Mouse (Mus musculus): Measurements from ENCODE around the gene Nrp1.

The Nrp1 gene

DNA sequence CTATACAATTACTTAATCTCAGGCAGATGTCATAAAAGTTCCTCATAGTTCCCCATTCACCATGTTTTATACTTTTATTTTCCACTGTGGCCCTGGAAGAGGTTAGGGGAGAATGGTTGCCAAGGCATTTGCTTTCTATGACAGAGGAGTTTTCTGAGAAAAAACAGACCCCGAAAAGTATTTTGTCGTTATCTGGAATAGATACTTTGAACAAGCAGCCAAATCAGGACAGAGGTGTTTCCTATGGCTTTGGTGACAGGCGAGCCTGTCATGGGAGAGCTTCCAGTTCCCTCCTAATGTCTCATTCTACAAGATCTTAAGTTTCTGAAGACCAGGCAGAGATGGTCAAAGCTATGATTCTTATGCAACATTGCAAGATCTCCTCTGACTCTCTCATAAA, 13.4 kb downstream of the Nrp1 start:
- DNase-seq, result no peak

DNA sequence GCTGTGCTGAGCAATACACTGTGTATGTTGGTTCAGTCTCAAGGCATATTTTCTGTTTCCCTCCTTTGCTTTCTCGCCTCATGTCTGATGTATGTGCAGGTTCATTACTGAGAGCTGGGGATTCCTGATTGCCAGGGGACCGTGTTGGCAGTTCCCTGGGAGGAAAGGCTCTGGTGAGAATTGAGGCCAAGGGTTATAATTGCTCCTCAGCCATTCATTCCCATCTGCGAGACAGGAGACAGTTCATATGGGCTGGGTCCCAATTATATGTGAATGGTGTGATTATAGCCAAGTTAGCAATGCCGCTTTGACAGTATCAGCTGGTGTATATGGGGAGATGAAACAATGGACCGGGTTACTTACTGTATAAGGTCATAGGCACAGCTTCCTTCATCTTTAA, 14.3 kb downstream of the Nrp1 start:
- no peak for DNase-seq

DNA sequence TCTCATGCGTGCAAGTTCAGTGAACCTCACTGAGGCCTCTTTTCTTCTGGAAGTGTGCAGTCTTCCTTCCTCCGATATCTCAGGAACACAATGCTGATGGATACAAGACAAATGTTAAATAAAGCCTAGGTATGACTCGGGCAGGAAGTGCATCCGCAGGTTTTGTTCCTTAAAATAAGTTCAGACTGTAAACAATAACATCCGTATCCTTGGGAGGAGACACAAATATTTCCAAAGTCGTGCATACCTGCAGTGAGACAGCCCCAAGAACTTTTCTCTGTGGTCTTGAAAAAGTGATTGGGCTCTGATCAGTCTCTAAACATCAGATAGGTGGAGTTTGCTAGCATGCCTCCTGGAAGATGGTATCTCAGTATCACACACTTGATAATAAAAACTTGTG, 15.0 kb downstream of the Nrp1 start:
- DNase-seq, result no peak

DNA sequence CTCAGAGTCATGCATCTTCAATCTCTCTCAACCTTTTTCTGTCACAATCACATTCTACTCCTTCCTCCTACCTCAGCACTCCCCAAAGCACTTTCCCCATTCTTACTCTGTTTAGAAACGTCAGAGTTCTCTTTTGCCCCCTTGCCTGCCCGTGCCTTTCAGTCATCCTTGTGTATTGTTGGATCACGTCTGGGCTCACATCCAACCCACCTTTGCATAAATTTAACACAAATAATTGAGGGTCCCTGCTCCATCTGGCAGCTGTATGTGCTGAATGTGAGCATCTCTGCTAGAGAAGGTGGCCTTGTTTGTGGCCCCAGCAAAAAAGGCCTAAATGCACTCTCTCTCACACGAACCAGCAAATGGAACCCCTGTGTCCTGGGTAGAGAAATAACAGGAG, 16.9 kb downstream of the Nrp1 start:
- no peak for DNase-seq

DNA sequence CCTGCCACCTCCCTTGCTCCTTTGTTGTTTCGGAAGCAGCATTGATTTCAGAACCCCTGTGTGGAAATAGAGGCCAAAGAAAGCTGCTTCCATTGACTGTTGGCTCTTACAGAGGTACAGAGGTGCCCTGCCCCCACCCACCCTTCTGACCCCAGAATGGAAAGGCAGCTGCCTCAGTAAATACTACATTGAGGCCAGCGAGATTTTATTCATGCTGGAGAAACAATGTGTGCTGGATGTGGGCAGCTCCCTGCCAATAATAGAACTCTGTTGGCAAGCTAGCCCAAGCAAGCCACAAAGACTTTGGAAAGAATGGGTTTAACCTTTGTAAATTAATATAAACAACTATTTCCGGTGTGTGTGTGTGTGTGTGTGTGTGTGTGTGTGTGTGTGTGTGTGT, 24.8 kb downstream of the Nrp1 start:
- no peak for DNase-seq

DNA sequence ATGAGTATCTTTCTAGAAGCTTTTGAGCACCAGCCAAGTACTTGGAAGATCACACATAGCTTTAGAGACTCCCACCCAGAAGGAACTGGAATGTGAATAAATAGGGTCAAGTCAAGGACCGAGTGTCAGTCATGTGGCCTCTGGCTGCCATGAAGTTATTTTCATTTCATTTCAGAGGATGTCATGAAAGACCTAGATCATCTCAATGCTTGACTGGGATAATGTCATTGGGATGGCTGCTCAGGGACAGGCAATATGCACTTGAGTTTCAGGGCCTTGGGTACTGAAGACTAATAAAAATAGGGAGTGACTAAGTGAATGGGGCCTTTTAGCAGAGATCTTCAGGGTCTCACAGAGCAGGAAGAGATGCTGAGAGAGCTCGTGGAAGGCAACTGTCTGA, 26.0 kb downstream of the Nrp1 start:
- DNase-seq, result no peak

DNA sequence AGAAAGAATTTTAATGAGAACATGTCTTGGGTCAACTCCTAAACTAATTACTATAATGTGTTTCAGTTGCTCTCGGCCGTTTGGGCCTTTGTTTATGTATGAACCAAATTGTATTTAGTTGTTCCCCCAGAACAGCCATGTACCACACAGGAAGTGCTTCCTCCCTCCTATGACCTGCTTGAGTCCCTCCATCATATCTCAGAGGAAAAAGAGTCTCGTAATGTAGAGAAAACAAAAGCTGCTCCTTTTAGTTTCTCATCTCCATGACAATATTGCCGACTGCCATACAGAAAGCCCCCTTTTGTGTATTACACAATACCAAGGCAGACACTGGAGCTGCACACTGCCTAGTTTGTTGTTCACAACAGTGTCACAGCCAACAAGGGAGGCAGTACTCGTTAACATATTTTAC, 26.5 kb downstream of the Nrp1 start:
- no peak for DNase-seq

DNA sequence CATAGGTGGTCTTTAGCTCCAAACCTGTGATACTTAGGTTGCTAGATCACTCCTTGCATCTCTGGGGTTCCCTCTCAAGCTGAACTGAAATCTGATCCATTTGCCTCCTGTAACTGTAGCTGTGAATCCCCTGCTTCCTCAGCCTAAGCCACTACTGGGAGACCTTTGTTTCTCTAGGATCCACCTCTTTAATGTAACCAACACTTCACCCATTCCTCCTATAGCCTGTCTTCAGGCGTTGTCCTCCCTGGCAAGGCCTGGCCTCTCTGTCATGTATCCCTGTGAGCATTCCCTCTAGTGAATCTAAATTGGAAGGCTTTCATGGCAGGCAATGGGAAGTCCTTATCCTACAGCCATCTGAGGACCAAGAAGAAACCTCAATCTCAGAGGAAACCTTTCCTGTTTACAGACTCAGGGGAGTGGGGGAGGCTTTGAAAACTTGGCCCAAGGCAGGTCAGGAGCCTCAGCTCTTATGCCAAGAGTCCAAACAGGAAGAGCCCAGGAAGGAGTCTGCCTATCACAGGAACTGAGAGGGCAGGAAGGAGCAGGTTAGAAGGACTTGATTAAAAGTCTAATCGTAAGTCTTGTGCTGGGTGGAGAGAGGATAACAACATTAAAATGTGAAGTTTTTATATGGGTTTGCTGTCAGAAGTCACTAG, 28.7 kb downstream of the Nrp1 start:
- DNase-seq, result peak; percentile 24 to 47

DNA sequence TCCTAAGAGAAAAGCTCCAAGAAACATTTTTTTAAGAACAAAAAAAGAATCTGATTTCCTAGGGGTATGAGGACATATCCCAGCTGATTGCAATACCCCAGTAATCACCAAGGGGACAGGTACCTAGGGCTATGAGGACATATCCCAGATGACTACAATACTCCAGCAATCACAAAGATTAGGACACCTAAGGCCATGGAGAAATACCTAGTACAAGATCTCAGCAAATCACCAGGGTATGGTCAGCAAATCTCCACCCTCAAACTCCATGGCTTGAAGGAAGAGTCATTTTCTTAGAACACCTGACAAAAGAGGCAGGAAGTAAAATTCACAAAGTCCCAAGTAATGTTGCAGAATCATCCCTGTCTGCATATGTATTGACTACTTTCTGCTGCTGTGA, 32.4 kb downstream of the Nrp1 start:
- no peak for DNase-seq

DNA sequence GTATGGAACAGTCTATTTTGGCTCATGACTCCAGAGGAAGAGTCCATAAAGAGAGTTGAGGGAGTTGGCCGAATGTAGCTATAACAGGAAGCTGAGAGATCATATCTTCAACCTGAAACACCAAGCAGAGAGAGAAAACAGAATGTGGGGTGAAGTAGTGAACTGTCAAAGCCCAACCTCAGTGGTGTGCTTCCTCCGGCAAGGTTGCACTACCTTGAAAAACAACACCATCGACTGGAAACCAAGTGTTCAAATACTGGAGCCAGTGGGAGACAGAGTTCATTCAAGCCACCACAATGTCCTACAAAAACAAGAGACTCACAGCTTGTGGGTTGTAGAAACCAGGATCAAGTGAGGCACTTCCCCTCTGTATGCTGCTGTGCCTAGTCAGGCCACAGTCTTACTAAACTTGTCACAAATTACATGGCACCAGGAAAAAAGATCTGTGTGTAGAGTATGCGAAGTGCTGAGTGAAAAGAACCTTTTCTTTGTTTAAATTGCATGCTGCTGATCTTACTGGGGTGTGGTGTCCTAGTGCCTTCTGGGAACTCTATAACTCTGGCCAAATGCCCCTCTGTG, 32.9 kb downstream of the Nrp1 start:
- DNase-seq, result no peak

DNA sequence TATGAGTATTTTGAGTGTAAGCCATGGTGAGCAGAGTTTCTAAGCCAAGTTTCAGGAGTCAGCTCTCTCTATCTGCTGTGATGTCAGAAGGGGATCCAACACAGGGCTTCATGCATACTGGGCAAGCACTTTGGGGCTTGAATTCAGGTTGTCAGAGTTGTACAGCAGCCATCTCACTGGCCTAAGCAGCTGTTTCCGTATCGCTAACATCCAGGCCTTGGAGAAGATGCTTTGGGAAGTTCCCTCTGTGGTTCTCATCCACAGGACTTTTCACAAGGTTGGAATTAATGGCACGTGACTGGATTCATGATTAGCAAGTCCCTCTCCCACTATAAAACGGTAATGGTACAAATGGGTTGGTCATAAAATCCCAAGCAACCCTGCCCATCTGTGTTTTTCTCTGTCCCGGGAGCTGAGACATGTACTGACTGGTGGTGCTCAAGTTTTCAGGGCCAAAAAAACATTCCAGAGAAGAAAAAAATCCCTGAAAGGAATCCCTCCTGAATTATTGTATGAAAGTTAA, 36.3 kb downstream of the Nrp1 start:
- DNase-seq, result no peak

DNA sequence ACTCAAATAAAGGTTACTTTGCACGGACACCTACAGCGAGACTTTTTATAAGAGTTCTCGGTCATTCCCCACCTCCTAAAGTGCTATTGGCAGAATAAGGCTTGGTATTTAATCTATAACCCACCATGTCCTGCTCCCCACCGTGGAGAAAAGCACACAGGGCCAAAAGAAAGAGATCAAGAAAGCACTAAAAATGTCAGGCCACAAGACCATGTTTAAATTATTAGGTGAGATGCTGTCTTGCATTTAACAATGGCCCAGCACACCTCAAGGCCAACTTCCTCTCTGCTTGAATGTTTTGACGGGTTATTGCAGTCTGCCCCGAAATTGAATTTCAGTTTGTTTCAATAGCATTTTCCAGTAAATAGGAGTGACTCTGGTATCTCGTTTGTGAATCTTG, 38.6 kb downstream of the Nrp1 start:
- DNase-seq, result no peak

DNA sequence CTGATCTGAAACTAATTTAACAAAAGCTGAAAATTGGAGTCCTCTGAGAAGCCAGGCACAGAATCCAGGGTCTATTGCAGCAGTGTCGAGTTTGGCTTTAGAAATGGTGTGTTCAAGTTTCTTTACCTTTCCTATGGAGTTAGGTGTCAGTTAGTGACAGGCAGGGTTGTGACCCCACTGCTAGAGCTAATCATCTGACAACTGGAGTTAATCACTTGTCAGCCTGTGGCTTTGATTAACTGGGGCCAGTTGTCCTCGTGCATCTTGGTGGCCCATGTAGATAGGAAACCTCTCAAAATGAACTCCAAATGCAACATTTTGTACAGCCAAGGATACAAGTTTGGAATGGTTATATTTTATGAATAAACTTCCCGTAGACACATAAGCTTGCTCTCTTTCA, 39.0 kb downstream of the Nrp1 start:
- no peak for DNase-seq

DNA sequence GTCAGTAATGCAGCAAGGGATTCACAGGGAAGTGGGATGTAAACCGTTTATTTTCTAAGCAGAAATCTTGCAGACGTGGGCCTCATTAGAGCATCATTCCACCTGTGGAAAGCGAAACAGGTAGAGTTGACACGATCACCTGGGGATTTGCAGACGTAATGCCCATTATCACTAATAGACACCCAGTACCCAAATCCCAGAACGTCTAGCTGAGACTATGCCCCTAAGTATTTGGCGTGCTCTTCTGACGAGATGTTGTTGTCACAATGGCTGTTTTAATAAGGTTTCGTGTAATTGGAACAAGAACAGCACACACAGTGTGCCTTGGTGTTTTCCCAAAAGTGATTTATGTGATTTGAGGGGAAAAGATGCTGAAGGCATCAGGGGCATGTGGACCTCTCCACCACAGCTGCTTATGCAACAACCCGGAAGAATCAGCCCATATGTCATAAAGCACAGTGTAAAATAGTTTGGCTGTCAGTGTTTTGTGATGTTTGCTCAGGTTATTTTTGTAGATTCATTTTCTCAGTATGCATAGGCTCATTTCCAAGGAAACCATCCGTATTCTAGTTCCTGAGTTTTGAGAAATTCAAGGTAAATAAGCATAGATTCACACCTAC, 40.2 kb downstream of the Nrp1 start:
- DNase-seq, result no peak

DNA sequence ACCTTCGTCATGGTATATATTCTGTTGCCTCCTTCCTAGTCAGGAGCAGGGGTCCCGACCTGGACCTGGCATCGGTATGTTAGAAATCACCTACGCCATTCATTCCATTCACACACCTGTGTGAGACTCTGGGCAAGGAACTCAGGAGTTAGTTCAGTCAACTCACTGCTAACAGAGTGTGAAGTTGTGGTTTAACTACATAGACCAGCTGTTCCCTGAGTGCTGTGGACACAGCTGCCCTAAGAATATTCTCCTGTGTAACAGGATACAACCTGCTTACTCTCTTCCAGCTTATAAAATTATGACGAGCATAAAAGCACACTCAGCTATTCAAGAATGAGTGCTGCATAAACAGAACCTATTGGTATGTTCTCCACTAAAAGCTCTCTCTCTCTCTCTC, 41.9 kb downstream of the Nrp1 start:
- no peak for DNase-seq

DNA sequence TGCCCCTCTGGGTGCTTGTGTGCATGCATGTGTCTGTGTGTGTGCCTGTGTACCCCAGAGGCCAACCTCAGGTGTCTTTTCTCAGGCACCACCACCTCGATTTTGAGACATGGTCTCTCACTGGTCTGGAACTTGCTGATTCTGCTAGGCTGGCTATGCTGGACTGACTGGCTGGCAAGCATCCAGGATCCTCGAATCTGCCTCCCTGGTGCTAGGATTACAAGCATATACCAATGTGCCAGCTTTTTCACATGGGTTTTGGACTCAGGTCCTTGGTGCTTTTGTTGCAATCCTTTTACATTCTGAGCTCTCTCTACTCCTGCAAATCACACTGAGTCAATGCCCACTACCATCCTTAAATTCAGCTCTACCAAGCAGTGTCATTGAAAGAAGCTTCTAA, 46.5 kb downstream of the Nrp1 start:
- DNase-seq, result peak in 1 of 2 experiments; percentile 44

DNA sequence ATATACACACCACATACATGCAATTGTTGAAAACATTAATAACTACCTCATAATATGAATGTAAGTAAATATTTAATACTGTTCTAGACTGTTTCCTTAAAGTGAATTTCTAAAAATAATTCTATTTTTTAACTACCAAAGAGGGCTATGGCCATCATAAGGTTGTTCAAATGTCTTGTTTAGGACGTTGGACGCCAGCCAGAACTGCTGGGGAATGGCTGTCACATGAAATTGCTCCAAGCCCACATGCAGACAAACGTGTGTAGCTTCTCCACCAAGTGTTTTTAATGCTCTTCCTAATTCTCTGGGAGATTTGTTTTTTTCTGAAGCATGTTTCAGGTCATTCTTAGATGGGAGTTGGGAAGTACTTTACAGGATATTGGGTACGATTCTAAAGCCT, 55.0 kb downstream of the Nrp1 start:
- DNase-seq, result peak; percentile 36

DNA sequence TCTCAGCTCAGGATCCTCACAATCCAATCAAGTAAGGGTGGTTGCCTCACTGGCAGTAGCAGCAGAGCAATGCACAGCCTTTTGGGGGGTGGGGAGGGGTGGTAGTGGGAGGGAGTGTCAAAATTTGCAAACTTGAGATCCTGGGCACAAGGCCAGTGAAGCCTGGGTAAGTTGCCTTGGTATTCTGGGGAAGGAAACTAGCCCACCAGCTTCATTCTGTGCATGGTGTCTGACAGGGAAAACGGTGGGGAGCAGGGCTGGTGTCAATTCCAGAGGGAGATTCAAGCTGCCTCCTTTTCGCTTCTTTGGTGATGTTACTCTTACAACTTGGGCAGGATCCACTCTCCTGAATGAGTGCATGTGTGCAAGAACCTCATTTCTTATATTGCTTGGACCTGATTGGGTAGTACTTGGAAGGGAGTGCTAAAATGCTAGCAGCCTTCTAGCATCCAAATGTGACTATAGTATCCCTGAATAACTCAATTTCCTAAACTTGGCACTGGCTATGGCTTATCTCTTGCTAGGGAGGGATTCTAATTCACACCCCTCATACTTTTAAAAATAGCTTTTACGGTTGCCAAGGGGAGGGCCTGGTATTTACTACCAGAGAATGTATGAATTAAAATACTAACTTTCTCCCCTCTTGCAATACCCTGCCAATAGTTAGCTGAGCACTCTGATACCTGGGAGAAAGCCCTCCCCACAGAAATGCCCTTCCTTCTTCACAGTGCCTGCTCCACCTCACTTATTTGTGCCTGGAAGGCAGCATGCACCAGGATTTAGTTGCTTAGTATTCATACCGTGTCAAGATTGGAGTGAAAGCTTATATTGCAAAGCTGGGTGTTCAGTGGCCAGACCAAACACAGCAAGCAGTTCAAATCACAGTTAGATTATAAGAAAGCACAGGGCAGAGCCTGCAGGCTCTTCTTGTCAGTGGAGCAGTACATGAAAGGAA, 57.6 kb downstream of the Nrp1 start:
- DNase-seq, result peak; percentile 14 to 21

DNA sequence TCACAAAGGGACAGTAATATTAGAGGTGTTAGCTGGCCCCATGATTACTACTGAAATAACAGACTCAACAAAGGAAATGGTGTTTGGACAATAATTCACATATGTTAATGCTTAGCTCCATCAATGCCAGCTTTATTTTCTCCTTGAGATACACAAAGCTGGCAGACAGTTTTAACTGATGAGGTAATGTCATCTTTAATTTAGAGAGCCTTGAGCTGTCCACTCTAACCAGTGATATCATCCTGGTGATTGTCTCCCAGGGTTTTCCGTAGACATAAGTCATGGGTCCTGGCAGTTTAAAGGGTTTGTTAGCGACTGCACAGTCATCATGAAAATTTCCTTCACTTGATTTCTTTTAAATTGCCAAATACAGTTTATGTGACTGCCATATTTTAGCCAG, 58.5 kb downstream of the Nrp1 start:
- no peak for DNase-seq

DNA sequence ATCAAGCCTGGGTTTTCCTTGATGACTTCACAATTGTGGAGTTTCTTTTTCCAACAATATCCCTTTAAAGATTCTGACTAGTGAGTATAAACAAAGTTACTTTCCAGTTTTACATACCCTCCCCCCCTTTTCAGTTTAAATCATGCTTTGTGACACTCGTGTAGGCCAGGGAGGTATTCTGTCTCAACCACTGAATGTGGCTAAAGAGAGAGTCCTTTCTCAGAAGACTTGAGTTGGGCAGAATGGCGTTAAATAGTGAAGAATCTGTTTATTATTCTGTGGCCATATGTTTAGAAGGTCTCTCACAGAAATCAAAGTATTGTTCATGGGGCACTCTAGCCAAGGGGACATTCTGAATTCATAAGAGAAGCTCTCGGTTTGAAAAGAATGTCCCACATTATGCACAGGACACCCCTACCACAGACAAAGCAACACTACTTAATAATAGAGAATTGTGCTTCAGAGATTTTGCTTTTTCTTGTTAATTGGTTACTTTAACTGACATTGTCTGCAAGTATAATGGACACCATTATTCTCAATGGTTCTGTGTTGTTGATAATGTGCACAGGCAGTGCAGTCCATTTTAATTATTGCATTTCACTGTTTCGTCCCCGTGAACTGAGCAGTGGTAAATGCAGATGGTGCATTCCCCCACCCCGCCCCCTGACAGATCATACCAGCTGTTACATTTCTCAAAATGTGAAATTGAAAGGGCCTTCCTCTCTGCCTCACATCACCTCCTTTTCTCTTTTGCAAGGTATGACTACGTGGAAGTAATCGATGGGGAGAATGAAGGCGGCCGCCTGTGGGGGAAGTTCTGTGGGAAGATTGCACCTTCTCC, 59.8 kb downstream of the Nrp1 start:
- DNase-seq, result no peak

DNA sequence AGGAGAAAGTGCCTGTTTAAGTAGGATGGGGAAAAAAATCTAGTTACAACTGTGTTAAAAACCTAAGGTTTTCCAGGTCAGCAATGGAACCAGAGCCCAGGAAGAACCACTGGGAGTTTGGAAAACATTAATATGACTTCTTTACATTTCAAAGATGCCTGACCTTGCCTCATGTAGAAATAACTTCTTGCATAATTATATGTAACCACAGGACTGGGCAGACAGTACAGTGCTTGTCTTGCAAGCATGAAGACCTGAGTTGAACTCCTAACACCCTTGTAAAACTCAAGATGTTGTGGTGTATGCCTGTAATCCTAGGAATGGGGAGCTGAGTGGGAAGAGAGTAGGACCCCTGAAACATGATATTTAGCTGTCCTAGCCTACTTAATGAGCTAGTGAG, 61.6 kb downstream of the Nrp1 start:
- no peak for DNase-seq

DNA sequence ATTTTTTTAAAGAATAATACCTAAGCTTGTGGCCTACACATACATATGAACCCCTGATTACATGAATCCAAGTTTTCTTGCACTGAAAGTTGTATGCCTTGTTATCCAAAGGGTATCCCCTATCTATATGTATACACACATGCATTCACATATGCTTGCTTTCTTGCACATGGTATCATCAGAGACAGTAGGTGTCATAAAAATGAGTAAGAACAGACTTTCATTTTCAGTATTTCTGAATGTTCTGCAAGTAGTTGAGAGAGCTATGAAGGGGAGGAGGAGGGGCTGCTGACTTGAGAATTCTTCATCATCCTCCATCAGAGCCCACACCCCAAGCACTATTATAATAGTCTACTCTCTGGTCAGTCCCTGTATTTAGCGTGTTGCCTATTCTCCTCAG, 62.0 kb downstream of the Nrp1 start:
- no peak for DNase-seq
